Mouse (Mus musculus) cerebellum, adult 9-10 months (tissue): ENCODE measurements at regions not wholly inside any gene's neighbourhood (a gene's known extent, or its start where the extent isn't known, plus 50 kb on each side); places are given as distances from the start of the nearest gene placed in this dataset.
A peak's percentile ranks its signal among the peaks of the same experiment; 100 is the strongest.

Experiments
- DNase-seq: peaks from one replicate; pipeline ENCODE4 v3.0.0; 2022

- no peak for DNase-seq
Measured at GRCm38 (mm10) chr3:12262342-12262741, 1926.9 kb upstream of the Gm38303 start.

GRCm38 (mm10) chr3:12257650-12258049 lies 1922.2 kb upstream of the Gm38303 start:
- DNase-seq: no peak

GRCm38 (mm10) chr3:12246145-12246544 lies 1910.7 kb upstream of the Gm38303 start:
- peak; percentile 2 for DNase-seq

GRCm38 (mm10) chr3:12241026-12241425 lies 1905.5 kb upstream of the Gm38303 start:
- DNase-seq: no peak

- no peak for DNase-seq
Measured at GRCm38 (mm10) chr3:12227741-12228480, 1892.4 kb upstream of the Gm38303 start.

- DNase-seq: no peak
Measured at GRCm38 (mm10) chr3:12226816-12227215, 1891.3 kb upstream of the Gm38303 start.

- no peak for DNase-seq
Measured at GRCm38 (mm10) chr3:12224851-12225250, 1889.4 kb upstream of the Gm38303 start.

- DNase-seq: no peak
Measured at GRCm38 (mm10) chr3:12216035-12216434, 1880.6 kb upstream of the Gm38303 start.

GRCm38 (mm10) chr3:12214821-12215220 lies 1879.3 kb upstream of the Gm38303 start:
- DNase-seq: no peak

- DNase-seq: no peak
Measured at GRCm38 (mm10) chr3:12173371-12173770, 1837.9 kb upstream of the Gm38303 start.

- no peak for DNase-seq
Measured at GRCm38 (mm10) chr3:12151329-12151728, 1815.8 kb upstream of the Gm38303 start.
